Mouse (Mus musculus): ENCODE results near the gene Fam83c. TPM values are rescaled to one million over a fixed set of nuclear protein-coding genes. Genes with fewer than 3 reads are reported as not detected.

The Fam83c gene
- not detected for polyA plus RNA-seq (2015; fragmentation: Illumina TruSeq; extraction: RNeasy Lipid Tissue Mini Kit (QIAGEN cat#74804); ENCODE audit: insufficient read depth, low read depth, low replicate concordance)

GRCm38 (mm10) chr2:155834732-155835131 lies at the start of gene Fam83c:
Gene Fam83c (minus strand): TSS chr2:155834854.

GRCm38 (mm10) chr2:155826630-155827424 lies 7.8 kb downstream of the Fam83c start, which contains the start of gene Eif6:
Gene Eif6 (minus strand): TSS chr2:155826925.

GRCm38 (mm10) chr2:155819392-155819448 lies 15.4 kb downstream of the Fam83c start, which contains the start of gene BC029722:
Gene BC029722 (minus strand): TSS chr2:155819426.

Other genes starting within 250 kb of the Fam83c start
- 3.0 TPM for gene Gss, start 242.0 kb downstream of the Fam83c start, polyA plus RNA-seq (2015; fragmentation: Illumina TruSeq; extraction: RNeasy Lipid Tissue Mini Kit (QIAGEN cat#74804); ENCODE audit: insufficient read depth, low read depth, low replicate concordance)
- not detected for gene Myh7b, start 223.6 kb downstream of the Fam83c start, polyA plus RNA-seq (2015; fragmentation: Illumina TruSeq; extraction: RNeasy Lipid Tissue Mini Kit (QIAGEN cat#74804); ENCODE audit: insufficient read depth, low read depth, low replicate concordance)
- 34.8 TPM for gene Trpc4ap, start 142.5 kb downstream of the Fam83c start, polyA plus RNA-seq (2015; fragmentation: Illumina TruSeq; extraction: RNeasy Lipid Tissue Mini Kit (QIAGEN cat#74804); ENCODE audit: insufficient read depth, low read depth, low replicate concordance)
- 84.1 TPM for gene Edem2, start 105.4 kb downstream of the Fam83c start, polyA plus RNA-seq (2015; fragmentation: Illumina TruSeq; extraction: RNeasy Lipid Tissue Mini Kit (QIAGEN cat#74804); ENCODE audit: insufficient read depth, low read depth, low replicate concordance)
- gene Gm17581, start 99.0 kb downstream of the Fam83c start, polyA plus RNA-seq (2015; fragmentation: Illumina TruSeq; extraction: RNeasy Lipid Tissue Mini Kit (QIAGEN cat#74804); ENCODE audit: insufficient read depth, low read depth, low replicate concordance): not detected
- 6.8 TPM for gene Procr, start 83.7 kb downstream of the Fam83c start, polyA plus RNA-seq (2015; fragmentation: Illumina TruSeq; extraction: RNeasy Lipid Tissue Mini Kit (QIAGEN cat#74804); ENCODE audit: insufficient read depth, low read depth, low replicate concordance)
- 0.30 TPM for gene Mmp24, start 59.5 kb downstream of the Fam83c start, polyA plus RNA-seq (2015; fragmentation: Illumina TruSeq; extraction: RNeasy Lipid Tissue Mini Kit (QIAGEN cat#74804); ENCODE audit: insufficient read depth, low read depth, low replicate concordance)
- 13.2 TPM for gene BC029722, start 15.4 kb downstream of the Fam83c start, polyA plus RNA-seq (2015; fragmentation: Illumina TruSeq; extraction: RNeasy Lipid Tissue Mini Kit (QIAGEN cat#74804); ENCODE audit: insufficient read depth, low read depth, low replicate concordance)
- 16.0 TPM for gene Eif6, start 7.9 kb downstream of the Fam83c start, polyA plus RNA-seq (2015; fragmentation: Illumina TruSeq; extraction: RNeasy Lipid Tissue Mini Kit (QIAGEN cat#74804); ENCODE audit: insufficient read depth, low read depth, low replicate concordance)
- 6.6 TPM for gene Uqcc1, start 95.5 kb upstream of the Fam83c start, polyA plus RNA-seq (2015; fragmentation: Illumina TruSeq; extraction: RNeasy Lipid Tissue Mini Kit (QIAGEN cat#74804); ENCODE audit: insufficient read depth, low read depth, low replicate concordance)
- not detected for gene Gm15557, start 105.9 kb upstream of the Fam83c start, polyA plus RNA-seq (2015; fragmentation: Illumina TruSeq; extraction: RNeasy Lipid Tissue Mini Kit (QIAGEN cat#74804); ENCODE audit: insufficient read depth, low read depth, low replicate concordance)
- not detected for gene Gdf5, start 110.5 kb upstream of the Fam83c start, polyA plus RNA-seq (2015; fragmentation: Illumina TruSeq; extraction: RNeasy Lipid Tissue Mini Kit (QIAGEN cat#74804); ENCODE audit: insufficient read depth, low read depth, low replicate concordance)
- 3.5 TPM for gene Cep250, start 121.6 kb upstream of the Fam83c start, polyA plus RNA-seq (2015; fragmentation: Illumina TruSeq; extraction: RNeasy Lipid Tissue Mini Kit (QIAGEN cat#74804); ENCODE audit: insufficient read depth, low read depth, low replicate concordance)
- gene 6430550D23Rik, start 173.1 kb upstream of the Fam83c start, polyA plus RNA-seq (2015; fragmentation: Illumina TruSeq; extraction: RNeasy Lipid Tissue Mini Kit (QIAGEN cat#74804); ENCODE audit: insufficient read depth, low read depth, low replicate concordance): 1.3 TPM
- 61.6 TPM for gene Ergic3, start 173.2 kb upstream of the Fam83c start, polyA plus RNA-seq (2015; fragmentation: Illumina TruSeq; extraction: RNeasy Lipid Tissue Mini Kit (QIAGEN cat#74804); ENCODE audit: insufficient read depth, low read depth, low replicate concordance)
- gene Fer1l4, start 218.1 kb upstream of the Fam83c start, polyA plus RNA-seq (2015; fragmentation: Illumina TruSeq; extraction: RNeasy Lipid Tissue Mini Kit (QIAGEN cat#74804); ENCODE audit: insufficient read depth, low read depth, low replicate concordance): not detected
- not detected for gene Spag4, start 230.3 kb upstream of the Fam83c start, polyA plus RNA-seq (2015; fragmentation: Illumina TruSeq; extraction: RNeasy Lipid Tissue Mini Kit (QIAGEN cat#74804); ENCODE audit: insufficient read depth, low read depth, low replicate concordance)

Measured in pancreas, adult 10 weeks (tissue).